ENCODE assay signal across 9 mouse cellular contexts in genomic region chr17:24745526-24746497, GRCm38 (mm10). TPM values are rescaled to one million over a fixed set of nuclear protein-coding genes. Genes with fewer than 3 reads are reported as not detected.
DNase-seq lines count a peak whose midpoint lies in the region; ATAC-seq and TF ChIP-seq lines count a peak whose summit lies in the region.
"Had no signal": no experiment of that assay in that cellular context is flagged by ENCODE, and none has a peak within 500 bp of the region (broad histone marks: within the 10 kb centered on the region; RNA-seq: fewer than 3 reads in every experiment).

No protein-coding gene starts in this region.

- peaks cover 0 to 5% of the 10 kb centered on the region in 2 experiments; a peak in 1 of 4 replicates for H3K4me1 ChIP-seq in ES-E14 (ENCODE audit: control insufficient read depth in 2 of 2, insufficient read depth in 2 of 2, low read length in 2 of 2, poor library complexity in 1 of 2)
- no peaks in the 10 kb centered on the region for H3K4me1 ChIP-seq in forebrain, embryonic 15.5 days
- H3K4me1 ChIP-seq in hindbrain, embryonic 10.5 days (replicated peaks), result peaks cover 5% of the 10 kb centered on the region
- H3K4me1 ChIP-seq in lung, embryonic 15.5 days, result no peaks in the 10 kb centered on the region
- H3K4me1 ChIP-seq in thymus, adult 2 months (replicated peaks; ENCODE audit: control insufficient read depth, insufficient read depth, low read length), result no peaks in the 10 kb centered on the region

- H3K9ac ChIP-seq in ES-E14 (ENCODE audit: insufficient read depth, low read depth, low read length, poor library complexity, severe bottlenecking), result no peak overlapping the region
- no peak overlapping the region for H3K9ac ChIP-seq in forebrain, embryonic 15.5 days (replicated peaks)
- H3K9ac ChIP-seq in lung, embryonic 15.5 days, result no peak overlapping the region

- peak; percentile 71 for ATAC-seq in forebrain, embryonic 15.5 days (replicated peaks)
- ATAC-seq in lung, embryonic 15.5 days (ENCODE audit: borderline replicate concordance, extremely low read depth, low FRiP score, low TSS enrichment), result peak; percentile 69; the same call in 1 of the 2 replicates

- H3K27me3 ChIP-seq in forebrain, embryonic 15.5 days, result peaks cover 10% of the 10 kb centered on the region
- H3K27me3 ChIP-seq in hindbrain, embryonic 10.5 days (ENCODE audit: insufficient read depth, poor library complexity, severe bottlenecking), result peaks cover 36% of the 10 kb centered on the region
- H3K27me3 ChIP-seq in lung, embryonic 15.5 days, result peaks cover 22% of the 10 kb centered on the region
- H3K27me3 ChIP-seq in thymus, adult 2 months (ENCODE audit: control insufficient read depth, insufficient read depth, low read length), result peaks cover 4% of the 10 kb centered on the region; the same call in 1 of the 2 replicates

- peak; percentile 85 for DNase-seq in ES-E14 (ENCODE audit: low read depth, low spot score)
- DNase-seq in c-Kit-positive CD71-positive TER-119-negative erythroid progenitor cells, embryonic 14.5 days (ENCODE audit: low read depth), result peak; percentile 77
- peak; percentile 84 for DNase-seq in hindbrain, embryonic 10.5 days (ENCODE audit: low spot score)
- peak; percentile 68 to 92 for DNase-seq in layer of hippocampus, adult 8-10 months (ENCODE audit: low spot score in 2 of 2)
- DNase-seq in ovary, postnatal 10 days (ENCODE audit: low spot score), result peak; percentile 55
- peak; percentile 78 for DNase-seq in thymus, adult 2 months

- H3K27ac ChIP-seq in ES-E14 (ENCODE audit: insufficient read depth, low read depth, low read length, poor library complexity, severe bottlenecking), result no peak overlapping the region
- H3K27ac ChIP-seq in forebrain, embryonic 15.5 days (replicated peaks), result no peak overlapping the region
- no peak overlapping the region for H3K27ac ChIP-seq in hindbrain, embryonic 10.5 days
- H3K27ac ChIP-seq in lung, embryonic 15.5 days, result no peak overlapping the region
- H3K27ac ChIP-seq in thymus, adult 2 months (ENCODE audit: control insufficient read depth, insufficient read depth, low read length), result no peak overlapping the region
- H3K27ac ChIP-seq: macrophage had no signal

- no peak for TF ChIP-seq POLR2A in thymus, adult 2 months (IDR thresholded peaks at IDR 0.05; ENCODE audit: control insufficient read depth, extremely low read depth, insufficient read depth, low read length, poor library complexity)

- TF ChIP-seq CTCF in thymus, adult 2 months (IDR thresholded peaks at IDR 0.05; ENCODE audit: borderline replicate concordance, control insufficient read depth, extremely low read depth, insufficient read depth, low read length, poor library complexity), result no peak

- in situ Hi-C loops in ES-E14 (cut with MboI; ENCODE audit: low sequenced_read_pairs in 2 of 2, unreplicated experiment in 2 of 2), result no loop called here

- no peak overlapping the region for H3K4me2 ChIP-seq in forebrain, embryonic 15.5 days (replicated peaks)
- no peak overlapping the region for H3K4me2 ChIP-seq in lung, embryonic 15.5 days

- no peak overlapping the region for H3K4me3 ChIP-seq in ES-E14 (ENCODE audit: insufficient read depth in 1 of 2, low read depth in 1 of 2, low read length in 2 of 2, poor library complexity in 1 of 2, severe bottlenecking in 1 of 2)
- no peak overlapping the region for H3K4me3 ChIP-seq in forebrain, embryonic 15.5 days
- H3K4me3 ChIP-seq in hindbrain, embryonic 10.5 days, result no peak overlapping the region
- H3K4me3 ChIP-seq in lung, embryonic 15.5 days, result no peak overlapping the region
- no peak overlapping the region for H3K4me3 ChIP-seq in thymus, adult 2 months (ENCODE audit: control insufficient read depth, insufficient read depth, low read length)

- no peaks in the 10 kb centered on the region for H3K36me3 ChIP-seq in ES-E14 (ENCODE audit: control insufficient read depth, insufficient read depth, low read length, poor library complexity, severe bottlenecking)
- no peaks in the 10 kb centered on the region for H3K36me3 ChIP-seq in forebrain, embryonic 15.5 days
- H3K36me3 ChIP-seq in hindbrain, embryonic 10.5 days, result peaks cover 15% of the 10 kb centered on the region
- peaks cover 9% of the 10 kb centered on the region; the same call in 1 of the 2 replicates for H3K36me3 ChIP-seq in lung, embryonic 15.5 days
- no peaks in the 10 kb centered on the region for H3K36me3 ChIP-seq in thymus, adult 2 months (ENCODE audit: control insufficient read depth, insufficient read depth, low read length)

- no peaks in the 10 kb centered on the region for H3K9me3 ChIP-seq in ES-E14 (ENCODE audit: control insufficient read depth, insufficient read depth, low read depth, low read length)
- no peaks in the 10 kb centered on the region for H3K9me3 ChIP-seq in forebrain, embryonic 15.5 days
- no peaks in the 10 kb centered on the region for H3K9me3 ChIP-seq in hindbrain, embryonic 10.5 days
- no peaks in the 10 kb centered on the region for H3K9me3 ChIP-seq in lung, embryonic 15.5 days

- 20% methylated on average over 7 of the region's 7 CpGs for WGBS in forebrain, embryonic 15.5 days
- WGBS in hindbrain, embryonic 10.5 days, result 20% methylated on average over 7 of the region's 7 CpGs
- 20% methylated on average over 7 of the region's 7 CpGs for WGBS in lung, embryonic 15.5 days
- WGBS in thymus, adult 2 months, result 26% methylated on average over 7 of the region's 7 CpGs

TF ChIP-seq in ES-E14, 5 proteins besides CTCF, POLR2A, EP300 and RAD21:
- TF ChIP-seq ZNF384 (IDR thresholded peaks at IDR 0.05; ENCODE audit: low read depth, low read length) (no peak), MAFK (IDR thresholded peaks at IDR 0.05; ENCODE audit: insufficient read depth, low read depth, low read length) (no peak), ZC3H11A (IDR thresholded peaks at IDR 0.05; ENCODE audit: borderline replicate concordance, low read depth, low read length) (peak; percentile 84)

RNA-seq across cellular contexts. Expression of gene Hs3st6, which starts 7.0 kb away (rescaled TPM):
- total RNA-seq in ES-E14 (2012; rRNA removed), result 1.6 and 2.3 TPM in 2 replicates
- polyA plus RNA-seq in forebrain, embryonic 15.5 days (2015; fragmentation: Nextera tagmentation; extraction: Ambion mirVana), result not detected in 2 replicates
- 1.5 and 2.0 TPM in 2 replicates for polyA plus RNA-seq in hindbrain, embryonic 10.5 days (2016; fragmentation: Nextera tagmentation; extraction: Ambion mirVana)
- under 1 TPM in 1 of 4 experiments, not detected in 3; 0.23 TPM for total RNA-seq in layer of hippocampus, adult 8-10 months (2022)
- polyA plus RNA-seq in lung, embryonic 15.5 days (2015; fragmentation: Nextera tagmentation; extraction: Ambion mirVana), result 2.5 and 3.4 TPM in 2 replicates
- 15.5 and 15.6 TPM in 2 replicates for polyA plus RNA-seq in thymus, adult 2 months (2012; rRNA removed)
- polyA plus RNA-seq: macrophage had no signal

RNA-seq across cellular contexts. Expression of gene Msrb1, which starts 9.4 kb away (rescaled TPM):
- total RNA-seq in ES-E14 (2012; rRNA removed), result 23.5 and 30.2 TPM in 2 replicates
- 20.5 and 22.5 TPM in 2 replicates for polyA plus RNA-seq in forebrain, embryonic 15.5 days (2015; fragmentation: Nextera tagmentation; extraction: Ambion mirVana)
- 21.4 and 23.4 TPM in 2 replicates for polyA plus RNA-seq in hindbrain, embryonic 10.5 days (2016; fragmentation: Nextera tagmentation; extraction: Ambion mirVana)
- 10 to 100 TPM; 41.1 to 50.5 (median 47.2) TPM for total RNA-seq in layer of hippocampus, adult 8-10 months (2022)
- polyA plus RNA-seq in lung, embryonic 15.5 days (2015; fragmentation: Nextera tagmentation; extraction: Ambion mirVana), result 30.7 and 36.7 TPM in 2 replicates
- polyA plus RNA-seq in thymus, adult 2 months (2012; rRNA removed), result 90.7 and 91.5 TPM in 2 replicates

RNA-seq across cellular contexts. Expression of gene Rpl3l, which starts 18.2 kb away (rescaled TPM):
- total RNA-seq in ES-E14 (2012; rRNA removed), result 0.16 and 0.67 TPM in 2 replicates
- not detected in 2 replicates for polyA plus RNA-seq in forebrain, embryonic 15.5 days (2015; fragmentation: Nextera tagmentation; extraction: Ambion mirVana)
- not detected in 2 replicates for polyA plus RNA-seq in hindbrain, embryonic 10.5 days (2016; fragmentation: Nextera tagmentation; extraction: Ambion mirVana)
- total RNA-seq in layer of hippocampus, adult 8-10 months (2022), result under 1 TPM; 0.23 to 0.77 (median 0.54) TPM
- polyA plus RNA-seq in lung, embryonic 15.5 days (2015; fragmentation: Nextera tagmentation; extraction: Ambion mirVana), result 0.18 TPM in 1 of 2 replicates, not detected in the other
- 0.20 and 7.2 TPM in 2 replicates for polyA plus RNA-seq in thymus, adult 2 months (2012; rRNA removed)
- polyA plus RNA-seq: macrophage had no signal

RNA-seq across cellular contexts. Expression of gene Ndufb10, which starts 21.5 kb away (rescaled TPM):
- total RNA-seq in ES-E14 (2012; rRNA removed), result 147 and 191 TPM in 2 replicates
- polyA plus RNA-seq in forebrain, embryonic 15.5 days (2015; fragmentation: Nextera tagmentation; extraction: Ambion mirVana), result 249 and 261 TPM in 2 replicates
- 212 and 240 TPM in 2 replicates for polyA plus RNA-seq in hindbrain, embryonic 10.5 days (2016; fragmentation: Nextera tagmentation; extraction: Ambion mirVana)
- 100 to 1,000 TPM; 214 to 227 (median 222) TPM for total RNA-seq in layer of hippocampus, adult 8-10 months (2022)
- 186 and 193 TPM in 2 replicates for polyA plus RNA-seq in lung, embryonic 15.5 days (2015; fragmentation: Nextera tagmentation; extraction: Ambion mirVana)
- polyA plus RNA-seq in thymus, adult 2 months (2012; rRNA removed), result 237 and 291 TPM in 2 replicates

RNA-seq across cellular contexts. Expression of gene Rps2, which starts 27.9 kb away (rescaled TPM):
- total RNA-seq in ES-E14 (2012; rRNA removed), result 3,495 and 3,661 TPM in 2 replicates
- polyA plus RNA-seq in forebrain, embryonic 15.5 days (2015; fragmentation: Nextera tagmentation; extraction: Ambion mirVana), result 816 and 846 TPM in 2 replicates
- polyA plus RNA-seq in hindbrain, embryonic 10.5 days (2016; fragmentation: Nextera tagmentation; extraction: Ambion mirVana), result 1,403 and 1,781 TPM in 2 replicates
- 100 to 1,000 TPM; 282 to 365 (median 323) TPM for total RNA-seq in layer of hippocampus, adult 8-10 months (2022)
- polyA plus RNA-seq in lung, embryonic 15.5 days (2015; fragmentation: Nextera tagmentation; extraction: Ambion mirVana), result 1,576 and 1,662 TPM in 2 replicates
- polyA plus RNA-seq in thymus, adult 2 months (2012; rRNA removed), result 3,358 and 3,484 TPM in 2 replicates
